ENCODE assay signal across 24 mouse cellular contexts in the genomic region with DNA sequence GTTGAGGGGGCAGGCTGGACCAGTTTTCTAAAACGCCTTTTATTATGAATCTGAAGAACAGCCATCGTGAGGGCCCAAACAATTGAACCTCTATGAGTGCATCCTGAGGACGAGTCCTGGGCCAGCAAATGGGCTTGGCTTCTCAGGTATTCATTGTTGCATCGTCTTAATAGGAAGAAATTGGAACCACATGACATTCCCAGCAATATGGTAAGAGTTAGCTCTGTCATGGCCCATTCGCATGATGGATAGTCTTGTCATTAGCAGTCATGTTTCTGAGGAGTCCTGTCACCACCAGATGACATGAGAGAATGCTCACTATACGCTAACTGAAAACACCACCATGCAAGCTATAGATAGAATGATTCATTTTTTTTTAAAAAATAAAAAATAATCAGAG. TPM values are rescaled to one million over a fixed set of nuclear protein-coding genes. Genes with fewer than 3 reads are reported as not detected.
"Had no signal": no experiment of that assay in that cellular context is flagged by ENCODE, and none has a peak within 500 bp of the region (broad histone marks: within the 10 kb centered on the region; RNA-seq: fewer than 3 reads in every experiment).

No protein-coding gene starts in this region.

- H3K9ac ChIP-seq: limb, embryonic 15.5 days; liver, embryonic 14.5 days; liver, postnatal 0 days; lung, embryonic 14.5 days; midbrain, embryonic 13.5 days; neural tube, embryonic 13.5 days had no signal

- H3K4me3 ChIP-seq: layer of hippocampus, adult 2 months; left cerebral cortex, adult 2 months; limb, embryonic 15.5 days; midbrain, embryonic 10.5 days; midbrain, embryonic 13.5 days; myocyte; neural tube, embryonic 13.5 days had no signal

- DNase-seq: kidney, postnatal 25 days; layer of hippocampus, adult 9-11 months; layer of hippocampus, postnatal 36 days; liver, postnatal 0 days; lung, embryonic 14.5 days; retina, postnatal 1 day; right cerebral cortex, postnatal 25 days; spleen, adult 18-20 months; thymus, adult 18-20 months; thymus, postnatal 36 days had no signal

- H3K9me3 ChIP-seq: limb, embryonic 15.5 days; midbrain, embryonic 10.5 days; midbrain, embryonic 13.5 days; neural tube, embryonic 13.5 days had no signal

- H3K27ac ChIP-seq: kidney, postnatal 0 days; layer of hippocampus, adult 2 months; left cerebral cortex, adult 2 months; liver, embryonic 14.5 days; macrophage; midbrain, embryonic 13.5 days; neural tube, embryonic 13.5 days had no signal

- H3K4me2 ChIP-seq: limb, embryonic 15.5 days; liver, embryonic 11.5 days; lung, embryonic 14.5 days; midbrain, embryonic 13.5 days; neural tube, embryonic 13.5 days had no signal

- H3K36me3 ChIP-seq: limb, embryonic 15.5 days; midbrain, embryonic 10.5 days; midbrain, embryonic 13.5 days; neural tube, embryonic 13.5 days had no signal

- ATAC-seq: liver, postnatal 0 days; lung, postnatal 0 days had no signal

RNA-seq across cellular contexts. Expression of a gene that starts 32.8 kb away (rescaled TPM):
- total RNA-seq: monocyte, adult 5-6 weeks; neutrophil, adult 5-6 weeks had no signal
- polyA plus RNA-seq: myocyte had no signal
